Mouse (Mus musculus): ENCODE measurements around the gene Mrps21. TPM values are rescaled to one million over a fixed set of nuclear protein-coding genes. Genes with fewer than 3 reads are reported as not detected.

Mrps21 gene
- polyA plus RNA-seq, 1 experiment from 2014 or later: 315 TPM

DNA sequence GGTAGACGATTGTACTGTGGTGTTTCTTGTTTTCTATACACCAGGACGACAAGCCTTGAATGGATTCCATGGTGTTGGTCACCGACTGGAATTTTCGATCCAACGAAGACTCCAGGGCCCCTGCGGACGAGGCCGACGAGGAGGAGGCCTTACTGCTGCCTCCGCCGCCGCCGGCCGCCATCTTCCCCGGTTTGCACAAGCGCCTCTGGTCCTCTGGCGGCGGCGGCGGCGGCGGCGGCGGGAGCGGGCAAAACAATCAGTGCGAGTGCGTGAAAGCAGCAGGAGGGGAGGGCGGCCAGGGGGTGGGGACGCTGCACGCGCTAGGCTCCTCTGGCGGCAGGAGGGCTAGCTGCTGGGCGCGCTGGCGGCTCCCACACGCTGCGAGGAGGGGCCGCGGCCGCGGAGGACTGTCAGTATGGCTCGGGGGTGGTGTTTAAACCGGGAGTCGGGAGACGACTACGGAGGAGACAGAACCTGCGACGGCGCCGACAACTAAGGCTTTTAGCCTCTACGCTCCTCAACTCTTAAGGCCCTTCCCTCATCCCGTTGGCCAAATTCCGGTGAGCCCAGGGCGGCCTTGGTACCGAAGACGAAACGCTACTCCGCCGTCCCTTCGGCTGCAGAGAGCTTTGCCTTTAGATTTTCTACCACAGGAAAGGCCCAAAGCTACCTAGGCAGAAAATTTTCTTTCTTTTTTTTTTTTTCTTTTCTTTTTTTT, 52.6 kb downstream of the Mrps21 start, which contains the start of gene Rprd2:
Gene Rprd2, minus strand, starts transcription at position 293 of the 718 bp plus-strand sequence.
- Histone ChIP-seq H3K4me2 (ENCODE audit: low read depth, low read length) (peak within 1 kb of the TSS; percentile 62), H3K4me3 (ENCODE audit: low read depth, low read length) (peak within 1 kb of the TSS; percentile 84), H3K9ac (ENCODE audit: low read depth, low read length) (peak within 1 kb of the TSS; percentile 99), H3K27me3 (replicated peaks; ENCODE audit: control insufficient read depth, insufficient read depth, low read length) (no peaks in the 10 kb centered on the region), H3K9me3 (ENCODE audit: control insufficient read depth, low read length) (no peaks in the 10 kb centered on the region), H3K4me1 (ENCODE audit: control insufficient read depth, insufficient read depth, low read length) (peaks cover 13% of the 10 kb centered on the region), H3K36me3 (ENCODE audit: control insufficient read depth, insufficient read depth, low read length) (no peaks in the 10 kb centered on the region), H3K27ac (replicated peaks; ENCODE audit: low read depth, low read length) (peak within 1 kb of the TSS; percentile 100)
- ATAC-seq (ENCODE audit: low read depth) (peak; percentile 39), DNase-seq (ENCODE audit: low spot score) (peak; percentile 85)
- WGBS: under 1% methylated on average over 41 of the region's 60 CpGs

DNA sequence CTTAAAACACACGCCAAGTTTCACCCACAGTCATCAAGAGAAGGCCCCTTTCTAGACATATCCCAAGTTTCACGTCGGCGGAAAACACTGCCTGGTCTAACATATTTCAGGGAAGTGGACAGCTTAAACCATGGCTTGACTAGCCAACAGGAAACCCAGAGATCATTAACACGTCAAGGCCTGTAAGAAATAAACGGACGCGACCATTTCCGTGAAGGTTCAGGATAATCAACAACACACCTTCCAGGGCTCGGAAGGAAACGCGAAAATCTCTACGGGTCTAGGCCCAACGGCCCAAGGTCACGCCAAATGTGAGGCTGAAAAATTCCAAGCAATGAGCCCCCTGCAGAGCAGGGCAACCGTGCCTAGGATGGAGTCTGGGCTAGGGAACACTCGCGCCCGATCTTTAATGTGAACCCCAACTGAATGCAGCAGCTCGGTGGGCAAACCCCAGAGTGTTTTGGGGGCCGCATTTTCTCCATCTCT, 53.2 kb downstream of the Mrps21 start:
- Histone ChIP-seq H3K36me3 (ENCODE audit: control insufficient read depth, insufficient read depth, low read length) (no peaks in the 10 kb centered on the region), H3K4me1 (ENCODE audit: control insufficient read depth, insufficient read depth, low read length) (peaks cover 13% of the 10 kb centered on the region), H3K9ac (ENCODE audit: low read depth, low read length) (peak overlapping the region; percentile 99), H3K27me3 (replicated peaks; ENCODE audit: control insufficient read depth, insufficient read depth, low read length) (no peaks in the 10 kb centered on the region), H3K4me2 (ENCODE audit: low read depth, low read length) (peak overlapping the region; percentile 55), H3K27ac (replicated peaks; ENCODE audit: low read depth, low read length) (peak overlapping the region; percentile 100), H3K4me3 (ENCODE audit: low read depth, low read length) (peak overlapping the region; percentile 84), H3K9me3 (ENCODE audit: control insufficient read depth, low read length) (no peaks in the 10 kb centered on the region)
- ATAC-seq (ENCODE audit: low read depth): no peak
- WGBS: 0% methylated on average over 21 of the region's 21 CpGs
- DNase-seq (ENCODE audit: low spot score): peak; percentile 54

DNA sequence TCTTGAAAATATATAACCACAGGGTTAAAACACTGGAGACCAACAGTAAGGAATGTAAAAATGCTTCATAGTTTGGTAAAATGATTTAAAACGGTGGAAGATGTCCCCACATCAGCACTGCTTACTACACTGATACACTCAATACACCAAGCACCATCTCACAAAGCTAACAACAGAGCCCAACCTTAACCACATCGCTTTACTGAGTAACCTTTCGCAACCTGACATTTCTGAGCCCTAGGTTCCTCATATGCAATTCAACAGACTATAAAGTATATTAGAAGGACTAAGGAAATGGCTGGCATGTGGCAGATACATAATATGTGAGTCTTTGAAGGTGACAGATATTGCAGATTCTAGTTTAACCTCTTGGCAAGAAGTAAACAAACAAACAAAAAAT, 54.6 kb downstream of the Mrps21 start:
- DNase-seq (ENCODE audit: low spot score): no peak
- Histone ChIP-seq H3K27me3 (replicated peaks; ENCODE audit: control insufficient read depth, insufficient read depth, low read length) (no peaks in the 10 kb centered on the region), H3K36me3 (ENCODE audit: control insufficient read depth, insufficient read depth, low read length) (peaks cover 5% of the 10 kb centered on the region; the same call in 1 of the 2 replicates), H3K4me2 (ENCODE audit: low read depth, low read length) (peak overlapping the region; percentile 55), H3K9ac (ENCODE audit: low read depth, low read length) (no peak overlapping the region), H3K4me3 (ENCODE audit: low read depth, low read length) (no peak overlapping the region), H3K9me3 (ENCODE audit: control insufficient read depth, low read length) (no peaks in the 10 kb centered on the region), H3K4me1 (ENCODE audit: control insufficient read depth, insufficient read depth, low read length) (peaks cover 13% of the 10 kb centered on the region), H3K27ac (replicated peaks; ENCODE audit: low read depth, low read length) (no peak overlapping the region)
- WGBS: 87% methylated on average over 3 of the region's 3 CpGs
- no peak for ATAC-seq (ENCODE audit: low read depth)

Other genes starting within 250 kb of the Mrps21 start
- gene Ensa, start 246.5 kb downstream of the Mrps21 start, polyA plus RNA-seq (2014; fragmentation: Nextera tagmentation; extraction: Ambion mirVana): 59.8 and 66.9 TPM in 2 replicates
- 62.0 and 65.8 TPM in 2 replicates for gene Mcl1, start 212.7 kb downstream of the Mrps21 start, polyA plus RNA-seq (2014; fragmentation: Nextera tagmentation; extraction: Ambion mirVana)
- 2.8 and 3.8 TPM in 2 replicates for gene Adamtsl4, start 183.6 kb downstream of the Mrps21 start, polyA plus RNA-seq (2014; fragmentation: Nextera tagmentation; extraction: Ambion mirVana)
- gene Ecm1, start 131.9 kb downstream of the Mrps21 start, polyA plus RNA-seq (2014; fragmentation: Nextera tagmentation; extraction: Ambion mirVana): 12.8 and 16.8 TPM in 2 replicates
- gene Tars2, start 111.3 kb downstream of the Mrps21 start, polyA plus RNA-seq (2014; fragmentation: Nextera tagmentation; extraction: Ambion mirVana): 40.1 and 44.5 TPM in 2 replicates
- 20.5 and 21.2 TPM in 2 replicates for gene Rprd2, start 52.7 kb downstream of the Mrps21 start, polyA plus RNA-seq (2014; fragmentation: Nextera tagmentation; extraction: Ambion mirVana)
- gene Prpf3, start 15.6 kb downstream of the Mrps21 start, polyA plus RNA-seq (2014; fragmentation: Nextera tagmentation; extraction: Ambion mirVana): 41.9 and 46.0 TPM in 2 replicates
- gene Ciart, start 10.7 kb upstream of the Mrps21 start, polyA plus RNA-seq (2014; fragmentation: Nextera tagmentation; extraction: Ambion mirVana): 4.1 and 4.4 TPM in 2 replicates
- gene BC028528, start 20.5 kb upstream of the Mrps21 start, polyA plus RNA-seq (2014; fragmentation: Nextera tagmentation; extraction: Ambion mirVana): 19.3 and 20.1 TPM in 2 replicates
- gene Aph1a, start 22.4 kb upstream of the Mrps21 start, polyA plus RNA-seq (2014; fragmentation: Nextera tagmentation; extraction: Ambion mirVana): 36.6 and 39.5 TPM in 2 replicates
- 3.7 and 5.6 TPM in 2 replicates for gene Car14, start 33.2 kb upstream of the Mrps21 start, polyA plus RNA-seq (2014; fragmentation: Nextera tagmentation; extraction: Ambion mirVana)
- 62.6 and 64.2 TPM in 2 replicates for gene Anp32e, start 57.7 kb upstream of the Mrps21 start, polyA plus RNA-seq (2014; fragmentation: Nextera tagmentation; extraction: Ambion mirVana)
- 40.5 and 43.2 TPM in 2 replicates for gene Plekho1, start 124.5 kb upstream of the Mrps21 start, polyA plus RNA-seq (2014; fragmentation: Nextera tagmentation; extraction: Ambion mirVana)
- gene Vps45, start 186.9 kb upstream of the Mrps21 start, polyA plus RNA-seq (2014; fragmentation: Nextera tagmentation; extraction: Ambion mirVana): 24.4 and 25.7 TPM in 2 replicates
- gene Otud7b, start 233.0 kb upstream of the Mrps21 start, polyA plus RNA-seq (2014; fragmentation: Nextera tagmentation; extraction: Ambion mirVana): 17.6 and 20.0 TPM in 2 replicates

All from embryonic facial prominence, embryonic 14.5 days (tissue).